Mouse (Mus musculus): ENCODE results near the gene Sf3a1. TPM values are rescaled to one million over a fixed set of nuclear protein-coding genes. Genes with fewer than 3 reads are reported as not detected.
"Not testable (repeated sequence)": the region's sequence is repeated elsewhere in the genome, so short reads cannot be mapped to it uniquely, and the experiment has no call there.

The Sf3a1 gene
- polyA plus RNA-seq, 1 experiment from 2014 or later: 73.9 TPM

GRCm38 (mm10) chr11:4164701-4165100 lies 4.6 kb downstream of the Sf3a1 start:
- Histone ChIP-seq H3K9ac (no peak overlapping the region), H3K4me2 (replicated peaks) (no peak overlapping the region), H3K9me3 (no peaks in the 10 kb centered on the region), H3K36me3 (peaks cover 80% of the 10 kb centered on the region), H3K4me1 (peaks cover 40% of the 10 kb centered on the region), H3K4me3 (no peak overlapping the region), H3K27me3 (no peaks in the 10 kb centered on the region), H3K27ac (peak overlapping the region; percentile 17; the same call in 1 of the 2 replicates)
- 58% methylated on average over 2 of the region's 2 CpGs for WGBS
- no peak for ATAC-seq (ENCODE audit: insufficient number of reproducible peaks, insufficient read depth, low FRiP score, low TSS enrichment)

GRCm38 (mm10) chr11:4166467-4167090 lies 6.4 kb downstream of the Sf3a1 start:
- Histone ChIP-seq H3K27me3 (no peaks in the 10 kb centered on the region), H3K4me2 (replicated peaks) (no peak overlapping the region), H3K9ac (no peak overlapping the region), H3K27ac (no peak overlapping the region), H3K4me3 (no peak overlapping the region), H3K36me3 (peaks cover 96% of the 10 kb centered on the region), H3K9me3 (no peaks in the 10 kb centered on the region), H3K4me1 (peaks cover 32% of the 10 kb centered on the region)
- ATAC-seq (ENCODE audit: insufficient number of reproducible peaks, insufficient read depth, low FRiP score, low TSS enrichment): no peak
- 87% methylated on average over 7 of the region's 7 CpGs for WGBS

- peaks cover 99% of the 10 kb centered on the region for H3K36me3 ChIP-seq
- no peaks in the 10 kb centered on the region for H3K27me3 ChIP-seq
- no peak overlapping the region for H3K9ac ChIP-seq
- no peak overlapping the region for H3K4me3 ChIP-seq
- H3K4me2 ChIP-seq (replicated peaks): no peak overlapping the region
- 93% methylated on average over 5 of the region's 5 CpGs for WGBS
- ATAC-seq (ENCODE audit: insufficient number of reproducible peaks, insufficient read depth, low FRiP score, low TSS enrichment): no peak
- no peaks in the 10 kb centered on the region for H3K4me1 ChIP-seq
- no peaks in the 10 kb centered on the region for H3K9me3 ChIP-seq
- no peak overlapping the region for H3K27ac ChIP-seq
These were observed 14.4 kb downstream of the Sf3a1 start for GRCm38 (mm10) chr11:4174586-4174985.

GRCm38 (mm10) chr11:4177716-4178115 lies 17.6 kb downstream of the Sf3a1 start:
- ATAC-seq (ENCODE audit: insufficient number of reproducible peaks, insufficient read depth, low FRiP score, low TSS enrichment): no peak
- H3K27ac ChIP-seq: no peak overlapping the region
- H3K36me3 ChIP-seq: peaks cover 98% of the 10 kb centered on the region
- no peaks in the 10 kb centered on the region for H3K27me3 ChIP-seq
- no peak overlapping the region for H3K4me2 ChIP-seq (replicated peaks)
- H3K9me3 ChIP-seq: no peaks in the 10 kb centered on the region
- H3K9ac ChIP-seq: no peak overlapping the region
- H3K4me1 ChIP-seq: no peaks in the 10 kb centered on the region
- H3K4me3 ChIP-seq: no peak overlapping the region
- 88% methylated on average over 4 of the region's 4 CpGs for WGBS

- H3K4me1 ChIP-seq: no peaks in the 10 kb centered on the region
- no peak overlapping the region for H3K27ac ChIP-seq
- no peak overlapping the region for H3K9ac ChIP-seq
- H3K4me3 ChIP-seq: no peak overlapping the region
- no peaks in the 10 kb centered on the region for H3K27me3 ChIP-seq
- 13% methylated on average over 1 of the region's 1 CpGs for WGBS
- ATAC-seq (ENCODE audit: insufficient number of reproducible peaks, insufficient read depth, low FRiP score, low TSS enrichment): no peak
- no peaks in the 10 kb centered on the region for H3K9me3 ChIP-seq
- no peak overlapping the region for H3K4me2 ChIP-seq (replicated peaks)
- H3K36me3 ChIP-seq: peaks cover 62% of the 10 kb centered on the region
These were observed 21.9 kb downstream of the Sf3a1 start for GRCm38 (mm10) chr11:4182061-4182460.

GRCm38 (mm10) chr11:4183511-4183910 lies 23.4 kb downstream of the Sf3a1 start:
- peaks cover 47% of the 10 kb centered on the region for H3K36me3 ChIP-seq
- no peak overlapping the region for H3K27ac ChIP-seq
- no peak overlapping the region for H3K4me3 ChIP-seq
- no peaks in the 10 kb centered on the region for H3K9me3 ChIP-seq
- H3K4me2 ChIP-seq (replicated peaks): no peak overlapping the region
- H3K27me3 ChIP-seq: no peaks in the 10 kb centered on the region
- ATAC-seq (ENCODE audit: insufficient number of reproducible peaks, insufficient read depth, low FRiP score, low TSS enrichment): no peak
- H3K4me1 ChIP-seq: peaks cover 8% of the 10 kb centered on the region; the same call in 1 of the 2 replicates
- H3K9ac ChIP-seq: no peak overlapping the region

- Histone ChIP-seq H3K9me3 (no peaks in the 10 kb centered on the region), H3K9ac (no peak overlapping the region), H3K4me1 (peaks cover 8% of the 10 kb centered on the region; the same call in 1 of the 2 replicates), H3K4me2 (replicated peaks) (no peak overlapping the region), H3K4me3 (no peak overlapping the region), H3K36me3 (peaks cover 38% of the 10 kb centered on the region), H3K27me3 (no peaks in the 10 kb centered on the region), H3K27ac (no peak overlapping the region)
- ATAC-seq (ENCODE audit: insufficient number of reproducible peaks, insufficient read depth, low FRiP score, low TSS enrichment): no peak
- WGBS: 77% methylated on average over 4 of the region's 4 CpGs
These were observed 24.3 kb downstream of the Sf3a1 start for GRCm38 (mm10) chr11:4184251-4184952.

- 89% methylated on average over 6 of the region's 6 CpGs for WGBS
- H3K9ac ChIP-seq; H3K9me3 ChIP-seq; H3K27ac ChIP-seq; H3K4me3 ChIP-seq; H3K27me3 ChIP-seq; H3K4me2 ChIP-seq (replicated peaks); ATAC-seq (ENCODE audit: insufficient number of reproducible peaks, insufficient read depth, low FRiP score, low TSS enrichment): not testable (repeated sequence)
- Histone ChIP-seq H3K4me1 (peaks cover 11% of the 10 kb centered on the region), H3K36me3 (peaks cover 27% of the 10 kb centered on the region)
These were observed 25.3 kb downstream of the Sf3a1 start for GRCm38 (mm10) chr11:4185480-4185879.

GRCm38 (mm10) chr11:4186486-4187317 lies 26.6 kb downstream of the Sf3a1 start, which contains the start of gene Tbc1d10a:
Gene Tbc1d10a (plus strand): TSS chr11:4186789.
- Histone ChIP-seq H3K4me2 (replicated peaks) (peak within 1 kb of the TSS; percentile 85), H3K36me3 (peaks cover 15% of the 10 kb centered on the region), H3K4me1 (peaks cover 22% of the 10 kb centered on the region), H3K9me3 (no peaks in the 10 kb centered on the region), H3K27me3 (no peaks in the 10 kb centered on the region), H3K9ac (peak within 1 kb of the TSS; percentile 87), H3K27ac (peak within 1 kb of the TSS; percentile 65; the same call in 1 of the 2 replicates), H3K4me3 (peak within 1 kb of the TSS; percentile 85)
- ATAC-seq (ENCODE audit: insufficient number of reproducible peaks, insufficient read depth, low FRiP score, low TSS enrichment): peak; percentile 97
- under 1% methylated on average over 56 of the region's 71 CpGs for WGBS

- H3K4me1 ChIP-seq: peaks cover 27% of the 10 kb centered on the region
- H3K9ac ChIP-seq: peak overlapping the region; percentile 87
- peak overlapping the region; percentile 85 for H3K4me2 ChIP-seq (replicated peaks)
- H3K27me3 ChIP-seq: no peaks in the 10 kb centered on the region
- ATAC-seq (ENCODE audit: insufficient number of reproducible peaks, insufficient read depth, low FRiP score, low TSS enrichment): 0 out of 2 replicates have a peak, but pooled peaks have one; percentile 2
- peaks cover 10% of the 10 kb centered on the region for H3K36me3 ChIP-seq
- 17% methylated on average over 9 of the region's 9 CpGs for WGBS
- peak overlapping the region; percentile 85 for H3K4me3 ChIP-seq
- H3K9me3 ChIP-seq: no peaks in the 10 kb centered on the region
- no peak overlapping the region for H3K27ac ChIP-seq
These were observed 27.2 kb downstream of the Sf3a1 start for GRCm38 (mm10) chr11:4187318-4187700.

GRCm38 (mm10) chr11:4189182-4189581 lies 29.0 kb downstream of the Sf3a1 start:
- Histone ChIP-seq H3K9ac (no peak overlapping the region), H3K4me3 (no peak overlapping the region), H3K27me3 (no peaks in the 10 kb centered on the region), H3K4me2 (replicated peaks) (no peak overlapping the region), H3K9me3 (no peaks in the 10 kb centered on the region), H3K4me1 (peaks cover 33% of the 10 kb centered on the region), H3K27ac (no peak overlapping the region), H3K36me3 (no peaks in the 10 kb centered on the region)
- no peak for ATAC-seq (ENCODE audit: insufficient number of reproducible peaks, insufficient read depth, low FRiP score, low TSS enrichment)
- 85% methylated on average over 6 of the region's 6 CpGs for WGBS
